Mouse (Mus musculus) mouse trophoblast stem cell (cell line): ENCODE measurements around the gene Rara.
"Not testable (repeated sequence)": the region's sequence is repeated elsewhere in the genome, so short reads cannot be mapped to it uniquely, and the experiment has no call there.

Experiments used
- in situ Hi-C, 2 experiments: fragments of 300-500 bp; cut with MseI, MboI; formaldehyde crosslinking; loops; 2 replicates in 1 of 2; 3 replicates in 1 of 2; pipeline ENCODE4 v1.15.1; 2025

Gene Rara

DNA sequence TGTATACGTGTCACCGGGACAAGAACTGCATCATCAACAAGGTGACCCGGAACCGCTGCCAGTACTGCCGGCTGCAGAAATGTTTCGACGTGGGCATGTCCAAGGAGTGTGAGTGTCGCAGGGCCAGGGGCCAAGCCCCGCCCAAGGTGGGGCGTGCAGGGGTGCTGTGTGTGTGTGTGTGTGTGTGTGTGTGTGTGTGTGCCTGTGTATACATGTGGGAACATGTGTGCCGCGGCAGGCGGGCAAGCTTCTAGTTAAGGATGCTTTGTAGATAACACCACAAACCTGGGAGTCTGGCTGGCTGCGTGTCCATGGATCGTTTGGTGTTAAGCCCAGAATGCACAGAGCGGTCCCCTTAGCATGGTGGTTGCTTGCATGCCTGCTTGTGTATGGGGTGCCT is 40.5 kb downstream of the Rara start:
- in situ Hi-C loops = no loop called here

GRCm38 (mm10) chr11:98968716-98969495 is 41.3 kb downstream of the Rara start:
- in situ Hi-C loops = no loop called here

DNA sequence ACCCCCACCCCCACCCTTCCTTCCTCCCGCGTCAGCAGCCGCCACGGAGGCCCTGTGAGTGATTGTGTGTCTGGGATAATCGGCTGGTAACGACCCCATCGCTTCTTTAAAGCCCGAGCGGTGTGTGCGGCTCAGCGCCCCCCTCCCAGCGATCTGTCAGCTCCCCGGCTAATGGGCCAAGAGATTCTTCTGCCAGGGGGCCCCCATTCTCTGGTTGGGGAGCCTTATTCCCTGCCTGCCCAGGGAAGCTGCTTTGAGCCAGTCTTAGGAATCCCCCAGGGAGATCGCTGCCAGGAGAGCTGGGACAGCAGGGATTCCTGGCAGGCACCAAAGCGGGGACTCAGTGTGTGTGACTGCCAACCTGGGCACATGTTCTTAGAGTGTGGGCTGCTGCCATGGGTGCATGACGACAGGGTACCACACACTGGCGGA is 41.9 kb downstream of the Rara start:
- in situ Hi-C loops = no loop called here

DNA sequence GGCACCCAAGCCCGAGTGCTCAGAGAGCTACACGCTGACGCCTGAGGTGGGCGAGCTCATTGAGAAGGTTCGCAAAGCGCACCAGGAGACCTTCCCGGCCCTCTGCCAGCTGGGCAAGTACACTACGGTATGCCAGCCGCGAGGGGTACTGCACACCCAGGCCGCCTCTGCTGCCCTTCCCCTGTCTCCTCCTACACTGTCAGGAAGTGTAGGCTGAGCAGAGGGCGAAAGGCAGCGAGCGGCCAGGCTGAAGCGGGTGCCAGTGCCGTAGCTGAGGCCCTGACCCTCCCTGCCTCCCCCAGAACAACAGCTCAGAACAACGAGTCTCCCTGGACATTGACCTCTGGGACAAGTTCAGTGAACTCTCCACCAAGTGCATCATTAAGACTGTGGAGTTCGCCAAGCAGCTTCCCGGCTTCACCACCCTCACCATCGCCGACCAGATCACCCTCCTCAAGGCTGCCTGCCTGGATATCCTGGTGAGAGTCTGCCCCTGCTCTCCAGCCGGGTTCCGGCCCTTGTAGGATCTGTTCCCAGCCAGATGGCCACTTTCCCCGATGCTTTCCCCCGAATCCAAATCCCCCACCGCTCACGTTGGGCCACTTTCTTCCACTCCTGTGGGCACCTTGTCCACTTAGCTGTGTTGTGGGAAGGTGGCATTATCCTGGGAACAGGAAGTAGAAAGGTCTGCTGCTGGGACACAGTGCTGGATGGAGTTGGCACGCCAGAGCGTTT is 42.7 kb downstream of the Rara start:
- in situ Hi-C loops = loop anchor here (10.0 kb wide), 1 partner anchor 46 kb away; the partner anchor contains the start of gene Rara (in 2 of the 2)

DNA sequence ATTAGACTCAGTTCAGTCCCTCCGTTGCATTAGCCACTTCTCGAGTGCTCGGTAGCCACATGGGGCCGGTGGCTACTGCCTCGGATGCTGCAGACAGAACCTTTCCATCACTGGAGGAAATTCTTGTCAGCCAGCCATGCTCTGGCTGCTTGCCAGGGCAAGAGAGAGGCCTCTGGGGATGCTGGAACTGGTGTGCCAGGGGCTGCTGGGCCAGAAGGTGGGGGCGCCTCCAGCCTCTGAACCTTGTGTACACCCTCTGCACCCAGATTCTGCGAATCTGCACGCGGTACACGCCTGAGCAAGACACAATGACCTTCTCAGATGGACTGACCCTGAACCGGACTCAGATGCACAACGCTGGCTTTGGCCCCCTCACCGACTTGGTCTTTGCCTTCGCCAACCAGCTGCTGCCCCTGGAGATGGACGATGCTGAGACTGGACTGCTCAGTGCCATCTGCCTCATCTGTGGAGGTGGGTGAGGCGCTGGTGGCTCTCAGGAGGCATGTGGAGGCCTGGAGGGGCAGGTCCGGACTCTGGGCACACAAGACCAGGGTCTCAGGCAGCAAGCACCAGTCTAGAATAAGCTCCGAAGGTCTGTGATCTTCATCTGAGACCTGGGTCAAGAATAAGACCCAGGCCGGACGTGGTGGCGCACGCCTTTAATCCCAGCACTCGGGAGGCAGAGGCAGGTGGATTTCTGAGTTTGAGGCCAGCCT is 43.9 kb downstream of the Rara start:
- in situ Hi-C loops = loop anchor here (10.0 kb wide), 1 partner anchor 47 kb away; the partner anchor contains the start of gene Rara (in 2 of the 2)

GRCm38 (mm10) chr11:98972215-98972614 is 44.6 kb downstream of the Rara start:
- in situ Hi-C loops = loop anchor here (10.0 kb wide), 1 partner anchor 47 kb away; the partner anchor contains the start of gene Rara (in 2 of the 2)

- in situ Hi-C loops = loop anchor here (10.0 kb wide), 1 partner anchor 48 kb away; the partner anchor contains the start of gene Rara (in 2 of the 2)
Measured at GRCm38 (mm10) chr11:98972801-98973360, 45.3 kb downstream of the Rara start.

DNA sequence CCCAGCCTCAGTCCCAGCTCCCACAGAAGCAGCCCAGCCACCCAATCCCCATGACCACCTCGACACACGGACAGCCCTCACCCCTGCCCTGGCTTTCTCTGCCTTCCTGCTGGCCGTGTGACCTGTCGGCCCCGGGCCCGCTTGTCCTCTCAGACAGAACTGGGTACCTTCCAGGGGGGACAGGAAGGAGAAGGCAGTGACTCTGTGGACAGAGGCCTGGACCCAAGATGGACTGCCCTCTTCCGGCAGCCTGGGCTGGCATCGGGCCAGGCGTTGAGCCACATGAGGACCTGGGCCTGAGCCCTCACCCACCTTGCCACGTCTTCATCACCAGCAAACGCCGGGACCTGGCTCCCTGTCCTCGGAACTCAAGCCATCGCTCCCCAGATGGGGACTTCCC is 46.0 kb downstream of the Rara start:
- in situ Hi-C loops = loop anchor here (10.0 kb wide), 1 partner anchor 49 kb away; the partner anchor contains the start of gene Rara (in 2 of the 2)

DNA sequence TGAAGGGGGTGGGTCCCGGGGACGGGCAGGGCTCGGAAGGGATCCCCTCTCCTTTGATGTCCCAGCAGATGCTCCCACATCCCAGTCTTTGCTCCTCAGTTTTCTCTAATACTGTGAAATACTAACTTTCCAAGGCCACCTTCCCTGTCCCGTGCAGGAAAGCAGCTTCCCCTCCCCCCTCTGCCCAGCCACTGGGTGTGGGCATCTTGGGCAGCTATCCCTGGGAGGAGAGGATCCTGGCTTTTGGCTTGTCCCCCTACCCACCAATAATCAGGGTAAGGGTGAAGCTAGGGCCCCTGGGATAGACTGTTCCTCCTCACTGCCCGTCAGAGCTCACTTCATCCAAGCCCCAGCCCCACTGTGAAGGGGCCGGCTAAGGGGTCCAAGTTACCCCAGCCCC is 46.6 kb downstream of the Rara start:
- in situ Hi-C loops = loop anchor here (10.0 kb wide), 1 partner anchor 49 kb away; the partner anchor contains the start of gene Rara (in 2 of the 2)

DNA sequence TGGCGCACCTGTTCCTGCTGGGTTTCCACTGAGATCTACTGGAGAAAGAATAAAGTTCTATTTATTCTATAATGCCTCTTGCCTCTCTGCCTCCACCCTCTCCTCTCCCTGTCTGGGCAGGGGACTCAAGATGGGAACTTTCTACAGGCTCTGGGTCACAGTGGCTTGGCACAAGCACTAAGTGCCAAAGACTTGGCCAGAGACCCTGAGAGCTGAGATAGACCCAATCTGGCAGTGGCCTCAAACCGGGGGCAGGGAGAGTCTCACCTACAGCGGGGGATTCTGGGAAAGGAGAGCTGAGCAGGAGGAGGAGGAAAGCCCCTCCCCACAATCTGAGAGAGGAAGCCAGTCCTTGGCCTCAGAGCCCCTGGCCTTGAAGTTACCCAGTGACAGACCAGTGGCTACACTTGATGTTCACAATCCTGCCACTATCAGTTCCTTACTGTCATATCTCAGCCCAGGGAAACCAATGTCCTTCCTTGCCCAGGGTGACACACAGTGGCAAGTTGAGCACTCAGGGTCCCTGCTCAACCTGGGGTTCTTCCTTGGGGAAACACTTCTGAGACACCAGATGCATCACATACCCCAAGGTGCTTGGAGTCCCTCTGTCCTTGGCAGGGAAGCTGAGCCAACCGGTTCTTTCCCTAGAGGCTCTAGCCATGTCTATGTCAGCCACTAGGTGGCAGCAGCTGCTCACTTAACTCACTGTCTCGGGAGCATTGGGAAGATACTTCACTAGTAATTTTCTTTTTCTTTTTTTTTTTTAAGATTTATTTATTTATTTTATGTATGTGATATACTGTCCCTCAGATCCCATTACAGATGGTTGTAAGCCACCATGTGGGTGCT is 47.5 kb downstream of the Rara start:
- in situ Hi-C loops = loop anchor here (10.0 kb wide), 1 partner anchor 50 kb away; the partner anchor contains the start of gene Rara (in 2 of the 2)

DNA sequence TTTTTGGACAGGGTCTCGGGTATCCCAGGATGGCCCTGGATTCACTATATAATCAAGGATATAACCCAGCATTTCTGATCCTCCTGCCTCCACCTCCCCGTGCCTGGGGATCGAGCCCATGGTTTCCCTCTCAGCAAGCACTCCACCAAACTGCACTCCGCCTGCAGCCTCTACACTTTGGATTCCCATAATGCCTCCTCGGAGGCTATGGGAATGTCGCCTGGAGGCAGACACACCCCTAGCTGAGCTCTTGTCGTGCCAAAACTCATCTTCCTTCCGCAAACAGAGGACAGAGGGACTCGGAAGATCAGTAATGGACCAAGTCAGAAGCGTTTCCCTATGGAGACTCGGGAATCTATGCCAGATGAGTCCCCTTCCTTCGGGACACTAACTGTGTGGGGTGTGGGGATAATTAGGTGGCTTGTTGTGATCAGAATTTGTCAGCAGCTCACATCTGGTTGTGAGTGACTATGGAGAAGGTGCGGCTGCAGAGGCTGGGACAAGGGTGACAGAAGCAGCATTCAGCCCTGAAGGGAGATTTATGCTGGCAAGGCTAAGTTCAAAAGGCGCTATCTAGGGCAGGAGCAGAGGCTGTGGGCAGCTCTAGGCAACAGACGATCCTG is 51.0 kb downstream of the Rara start:
- in situ Hi-C loops = loop anchor here (10.0 kb wide), 1 partner anchor 54 kb away; the partner anchor contains the start of gene Rara (in 2 of the 2)

- in situ Hi-C loops = loop anchor here (10.0 kb wide), 1 partner anchor 55 kb away; the partner anchor contains the start of gene Rara (in 2 of the 2)
Measured at GRCm38 (mm10) chr11:98979356-98979755, 51.7 kb downstream of the Rara start.

GRCm38 (mm10) chr11:98981289-98981996 is 53.8 kb downstream of the Rara start:
- in situ Hi-C loops = no loop called here

DNA sequence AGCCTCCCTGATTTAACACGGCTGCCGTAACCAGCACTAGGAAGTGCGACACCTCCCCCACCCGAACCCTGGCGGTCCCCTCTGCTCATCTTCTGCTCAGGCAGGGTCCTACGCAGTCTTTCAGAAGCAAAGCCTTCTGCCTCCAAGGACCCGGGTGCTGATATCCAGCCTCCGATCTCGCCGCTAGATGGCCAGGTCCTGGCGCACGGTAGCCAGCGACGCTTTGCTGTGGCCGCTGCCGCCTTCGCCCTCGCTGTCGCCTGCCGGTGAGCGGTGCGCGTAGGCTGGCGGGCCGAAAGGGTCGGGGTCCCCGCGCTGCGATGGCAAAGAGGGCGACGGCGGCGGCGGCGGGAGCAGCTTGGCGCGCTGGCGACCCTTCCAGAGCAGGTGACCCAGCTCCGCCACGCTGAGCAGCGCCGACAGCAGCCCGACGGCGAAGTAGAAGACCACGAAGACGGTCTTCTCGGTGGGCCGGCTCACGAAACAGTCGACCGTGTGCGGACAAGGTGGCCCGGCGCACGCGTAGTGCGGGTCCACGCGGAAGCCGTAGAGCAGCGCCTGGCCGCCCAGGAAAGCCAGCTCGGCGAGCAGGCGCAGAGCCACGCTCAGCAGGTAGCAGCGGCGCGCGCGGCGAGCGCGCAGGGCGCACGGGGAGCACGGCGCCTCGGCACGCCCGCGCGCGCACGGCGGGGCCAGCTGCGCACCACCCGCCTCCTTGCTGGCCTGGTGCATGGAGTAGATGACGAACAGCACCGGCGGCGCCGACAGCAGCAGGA is 54.6 kb downstream of the Rara start:
- in situ Hi-C loops = no loop called here

- in situ Hi-C loops = no loop called here
Measured at GRCm38 (mm10) chr11:98982773-98983133, 55.1 kb downstream of the Rara start, which contains the start of gene Gjd3. Gene Gjd3, minus strand, starts transcription at chr11:98983016.

DNA sequence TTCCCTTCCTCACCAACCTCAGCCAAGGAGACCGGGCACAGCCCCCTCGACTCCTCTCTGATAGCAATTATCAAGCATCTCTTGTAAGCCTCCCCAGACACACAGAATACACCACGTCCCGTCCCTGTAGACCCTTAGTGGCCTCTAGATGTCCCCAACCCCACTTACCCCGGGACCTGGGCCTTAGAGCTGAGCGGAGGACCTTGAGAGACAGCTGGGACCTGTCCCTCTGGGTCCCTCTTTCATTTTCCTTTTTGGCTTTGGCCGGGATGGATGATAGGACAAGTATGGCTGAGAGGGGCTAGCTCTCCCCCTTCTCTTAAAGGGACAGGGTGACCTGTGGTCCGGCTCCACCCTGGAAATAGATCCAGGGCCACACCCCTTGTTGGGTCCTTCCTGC is 55.9 kb downstream of the Rara start:
- in situ Hi-C loops = no loop called here

- in situ Hi-C loops = no loop called here
Measured at GRCm38 (mm10) chr11:98985542-98985941, 57.9 kb downstream of the Rara start.

DNA sequence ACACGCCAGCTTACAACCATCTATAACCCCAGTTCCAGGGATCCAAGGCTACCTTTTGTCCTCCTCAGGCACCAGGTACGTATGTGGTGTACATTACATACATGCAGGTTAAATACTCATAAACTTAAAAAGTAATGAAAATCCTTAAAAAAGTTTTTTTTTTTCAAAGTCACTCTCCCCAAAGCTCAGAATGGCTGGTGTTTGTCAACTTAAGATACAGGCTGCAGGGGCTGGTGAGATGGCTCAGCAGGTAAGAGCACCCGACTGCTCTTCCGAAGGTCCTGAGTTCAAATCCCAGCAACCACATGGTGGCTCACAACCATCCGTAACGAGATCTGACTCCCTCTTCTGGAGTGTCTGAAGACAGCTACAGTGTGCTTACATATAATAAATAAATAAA is 60.6 kb downstream of the Rara start:
- in situ Hi-C loops = not testable (repeated sequence)
